ENCODE assay signal across 30 mouse cellular contexts in genomic region chr9:89860584-89860983, GRCm38 (mm10). TPM values are rescaled to one million over a fixed set of nuclear protein-coding genes. Genes with fewer than 3 reads are reported as not detected.
DNase-seq lines count a peak whose midpoint lies in the region; ATAC-seq and TF ChIP-seq lines count a peak whose summit lies in the region.
"Had no signal": no experiment of that assay in that cellular context is flagged by ENCODE, and none has a peak within 500 bp of the region (broad histone marks: within the 10 kb centered on the region; RNA-seq: fewer than 3 reads in every experiment).

No protein-coding gene starts in this region.

- peak; percentile 42 for DNase-seq in heart, adult 11 months
- no peak for DNase-seq in heart, adult 2 months
- DNase-seq in liver, adult 2 months (ENCODE audit: extremely low read depth, low read depth, low spot score): peak; percentile 66
- DNase-seq: adrenal gland, adult 2 months; adrenal gland, postnatal 14 days; cerebellum, adult 11-12 months; cerebellum, adult 8-10 months; cerebellum, postnatal 10 days; cerebellum, postnatal 36 days; embryo, embryonic 11 days; gastrocnemius, postnatal 10 days; gastrocnemius, postnatal 36 days; heart, postnatal 10 days; heart, postnatal 36 days had no signal

- TF ChIP-seq EP300 in heart, adult 2 months (IDR thresholded peaks at IDR 0.05; ENCODE audit: insufficient read depth, low read depth, low read length): no peak

- H3K79me2 ChIP-seq in heart, adult 2 months (replicated peaks; ENCODE audit: control insufficient read depth, insufficient read depth, low read length): no peaks in the 10 kb centered on the region
- H3K79me2 ChIP-seq in liver, adult 2 months (ENCODE audit: control insufficient read depth, insufficient read depth, low read length): no peaks in the 10 kb centered on the region

- H3K9me3 ChIP-seq in liver, embryonic 12.5 days (replicated peaks): no peaks in the 10 kb centered on the region
- H3K9me3 ChIP-seq in midbrain, embryonic 15.5 days: no peaks in the 10 kb centered on the region
- no peaks in the 10 kb centered on the region for H3K9me3 ChIP-seq in midbrain, embryonic 16.5 days (replicated peaks; ENCODE audit: control insufficient read depth, low read length, poor library complexity, severe bottlenecking)
- H3K9me3 ChIP-seq: embryonic facial prominence, embryonic 10.5 days; embryonic facial prominence, embryonic 13.5 days; heart, embryonic 12.5 days; heart, embryonic 15.5 days; hindbrain, embryonic 10.5 days had no signal

- no peak for ATAC-seq in liver, embryonic 12.5 days
- 0 out of 2 replicates have a peak, but pooled peaks have one; percentile 17 for ATAC-seq in midbrain, embryonic 15.5 days (replicated peaks)
- ATAC-seq in midbrain, embryonic 16.5 days: no peak
- ATAC-seq: CD4-positive, CD25-positive, alpha-beta regulatory T cell, adult 4 months; hindbrain, embryonic 16.5 days; inflammation-experienced regulatory T-cells, adult 6 months; intestine, embryonic 16.5 days had no signal

- no peak overlapping the region for H3K27ac ChIP-seq in heart, adult 2 months
- no peak overlapping the region for H3K27ac ChIP-seq in liver, adult 2 months (replicated peaks; ENCODE audit: insufficient read depth, low read depth, low read length)
- H3K27ac ChIP-seq in liver, embryonic 12.5 days: no peak overlapping the region
- no peak overlapping the region for H3K27ac ChIP-seq in midbrain, embryonic 15.5 days
- no peak overlapping the region for H3K27ac ChIP-seq in midbrain, embryonic 16.5 days (ENCODE audit: low read length)
- H3K27ac ChIP-seq: embryonic facial prominence, embryonic 10.5 days; embryonic facial prominence, embryonic 13.5 days; heart, embryonic 15.5 days; hindbrain, embryonic 10.5 days had no signal

- 71% methylated on average over 6 of the region's 6 CpGs for WGBS in heart, adult 2 months
- WGBS in liver, adult 2 months: 26% methylated on average over 6 of the region's 6 CpGs
- WGBS in liver, embryonic 12.5 days (ENCODE audit: insufficient replicate concordance): 52% methylated on average over 6 of the region's 6 CpGs
- WGBS in midbrain, embryonic 15.5 days: 45% methylated on average over 6 of the region's 6 CpGs
- 49% methylated on average over 6 of the region's 6 CpGs for WGBS in midbrain, embryonic 16.5 days

- intact Hi-C loops in heart, adult 2 months (cut with DNase I): no loop called here

- H3K36me3 ChIP-seq in heart, adult 2 months (ENCODE audit: control insufficient read depth, insufficient read depth, low read length): no peaks in the 10 kb centered on the region
- no peaks in the 10 kb centered on the region for H3K36me3 ChIP-seq in liver, adult 2 months (ENCODE audit: control insufficient read depth, insufficient read depth, low read length)
- no peaks in the 10 kb centered on the region for H3K36me3 ChIP-seq in liver, embryonic 12.5 days
- H3K36me3 ChIP-seq in midbrain, embryonic 15.5 days (replicated peaks): no peaks in the 10 kb centered on the region
- H3K36me3 ChIP-seq in midbrain, embryonic 16.5 days (ENCODE audit: control insufficient read depth, insufficient read depth, low read length): no peaks in the 10 kb centered on the region
- H3K36me3 ChIP-seq: embryonic facial prominence, embryonic 10.5 days; embryonic facial prominence, embryonic 13.5 days; heart, embryonic 12.5 days; heart, embryonic 15.5 days; hindbrain, embryonic 10.5 days had no signal

- TF ChIP-seq CTCF in heart, adult 2 months (IDR thresholded peaks at IDR 0.05): no peak
- TF ChIP-seq CTCF in liver, adult 2 months (IDR thresholded peaks at IDR 0.05; ENCODE audit: low read depth, low read length): no peak

- no peak overlapping the region for H3K4me3 ChIP-seq in heart, adult 2 months
- H3K4me3 ChIP-seq in liver, adult 2 months (ENCODE audit: insufficient read depth, low read depth, low read length): no peak overlapping the region
- H3K4me3 ChIP-seq in liver, embryonic 12.5 days: no peak overlapping the region
- H3K4me3 ChIP-seq in midbrain, embryonic 15.5 days: no peak overlapping the region
- H3K4me3 ChIP-seq in midbrain, embryonic 16.5 days (ENCODE audit: low read depth, low read length): no peak overlapping the region
- H3K4me3 ChIP-seq: embryonic facial prominence, embryonic 10.5 days; embryonic facial prominence, embryonic 13.5 days; erythroblast, embryonic 14.5 days; heart, embryonic 12.5 days; heart, embryonic 15.5 days; hindbrain, embryonic 10.5 days had no signal

- 0 out of 2 replicates have a peak, but pooled peaks cover 2% of the 10 kb centered on the region for H3K27me3 ChIP-seq in heart, adult 2 months (ENCODE audit: control insufficient read depth, insufficient read depth, low read length)
- no peaks in the 10 kb centered on the region for H3K27me3 ChIP-seq in liver, adult 2 months (ENCODE audit: control insufficient read depth, insufficient read depth, low read length)
- H3K27me3 ChIP-seq in liver, embryonic 12.5 days (replicated peaks): no peaks in the 10 kb centered on the region
- no peaks in the 10 kb centered on the region for H3K27me3 ChIP-seq in midbrain, embryonic 15.5 days (replicated peaks)
- no peaks in the 10 kb centered on the region for H3K27me3 ChIP-seq in midbrain, embryonic 16.5 days (ENCODE audit: control insufficient read depth, insufficient read depth, low read depth, low read length)
- H3K27me3 ChIP-seq: heart, embryonic 15.5 days had no signal

- H3K4me2 ChIP-seq in liver, embryonic 12.5 days: no peak overlapping the region
- no peak overlapping the region for H3K4me2 ChIP-seq in midbrain, embryonic 15.5 days
- no peak overlapping the region; the same call in 1 of the 2 replicates for H3K4me2 ChIP-seq in midbrain, embryonic 16.5 days (ENCODE audit: low read length)
- H3K4me2 ChIP-seq: embryonic facial prominence, embryonic 13.5 days; heart, embryonic 12.5 days; heart, embryonic 15.5 days had no signal

- TF ChIP-seq POLR2A in heart, adult 2 months (IDR thresholded peaks at IDR 0.05; ENCODE audit: insufficient read depth, low read depth, low read length): no peak
- no peak for TF ChIP-seq POLR2A in liver, adult 2 months (IDR thresholded peaks at IDR 0.05; ENCODE audit: extremely low read depth, insufficient read depth, low read length)

- no peak overlapping the region for H3K9ac ChIP-seq in heart, adult 2 months (ENCODE audit: low read depth, low read length)
- H3K9ac ChIP-seq in liver, adult 2 months (ENCODE audit: low read depth, low read length): no peak overlapping the region
- no peak overlapping the region for H3K9ac ChIP-seq in liver, embryonic 12.5 days
- H3K9ac ChIP-seq in midbrain, embryonic 15.5 days: no peak overlapping the region
- no peak overlapping the region for H3K9ac ChIP-seq in midbrain, embryonic 16.5 days (ENCODE audit: low read depth, low read length)
- H3K9ac ChIP-seq: embryonic facial prominence, embryonic 13.5 days; heart, embryonic 12.5 days; heart, embryonic 15.5 days had no signal

- H3K4me1 ChIP-seq in heart, adult 2 months (ENCODE audit: control insufficient read depth, insufficient read depth, low read length): no peaks in the 10 kb centered on the region
- no peaks in the 10 kb centered on the region for H3K4me1 ChIP-seq in liver, adult 2 months (ENCODE audit: control insufficient read depth, insufficient read depth, low read length)
- H3K4me1 ChIP-seq in liver, embryonic 12.5 days: no peaks in the 10 kb centered on the region
- H3K4me1 ChIP-seq in midbrain, embryonic 15.5 days: peaks cover 6% of the 10 kb centered on the region; the same call in 1 of the 2 replicates
- H3K4me1 ChIP-seq in midbrain, embryonic 16.5 days (ENCODE audit: control insufficient read depth, insufficient read depth, low read length): peaks cover 8% of the 10 kb centered on the region; the same call in 1 of the 2 replicates
- H3K4me1 ChIP-seq: embryonic facial prominence, embryonic 10.5 days; embryonic facial prominence, embryonic 13.5 days; heart, embryonic 12.5 days; heart, embryonic 15.5 days; hindbrain, embryonic 10.5 days had no signal

RNA-seq across cellular contexts. Expression of gene Rasgrf1, which starts 49.1 kb away (rescaled TPM):
- total RNA-seq in heart, adult 2 months (2021): not detected
- not detected in 2 replicates for polyA plus RNA-seq in heart, adult 2 months (2012; rRNA removed)
- 0.07 and 0.09 TPM in 2 replicates for total RNA-seq in liver, adult 2 months (2014; rRNA removed)
- not detected in 2 replicates for polyA plus RNA-seq in liver, adult 2 months (2012; rRNA removed)
- polyA plus RNA-seq in liver, embryonic 12.5 days (2016; fragmentation: Nextera tagmentation; extraction: Ambion mirVana): 0.14 TPM in 1 of 2 replicates, not detected in the other
- 4.4 and 5.3 TPM in 2 replicates for polyA plus RNA-seq in midbrain, embryonic 15.5 days (2015; fragmentation: Nextera tagmentation; extraction: Ambion mirVana)
- polyA plus RNA-seq in midbrain, embryonic 16.5 days (2015; fragmentation: Nextera tagmentation; extraction: Ambion mirVana): 5.6 and 9.9 TPM in 2 replicates
- total RNA-seq: gastrocnemius, postnatal 36 days; granulocyte monocyte progenitor cell, adult 5-6 weeks; heart, postnatal 10 days; heart, postnatal 36 days; MEL had no signal
- polyA plus RNA-seq: C2C12; erythroblast, embryonic 14.5 days had no signal

Comparison
In these comparisons a context has a peak if more than half of its experiments do, and no peak if none do; other contexts are left out.
1. DNase-seq: peak in heart, adult 11 months (single experiment) and liver, adult 2 months (single experiment); none in heart, adult 2 months (0 of 2).